Mouse (Mus musculus) lung, embryonic 14.5 days (tissue): ENCODE results near the gene Dlg2. TPM values are rescaled to one million over a fixed set of nuclear protein-coding genes. Genes with fewer than 3 reads are reported as not detected.
A peak's percentile ranks its signal among the peaks of the same experiment; 100 is the strongest.

Source experiments
- ATAC-seq: fragments of 200-750 bp; cut with Nextera tagmentation; 2 replicates; pipeline ENCODE4 v1.8.0; 2017; ENCODE audit warnings: mild to moderate bottlenecking, moderate TSS enrichment, moderate library complexity; ENCODE audit not compliant: insufficient read depth
- DNase-seq: peaks from one replicate; pipeline ENCODE4 v3.0.0-alpha.2; 2015
- H3K27ac ChIP-seq: fragments of 300-500 bp; sonication (generic); 2 replicates; pipeline ENCODE4 v1.5.1; 2014; ENCODE audit warnings: low read depth, mild to moderate bottlenecking, moderate library complexity
- H3K27me3 ChIP-seq: fragments of 300-500 bp; sonication (generic); 2 replicates; pipeline ENCODE4 v1.6.1; 2014; ENCODE audit warnings: low read length, control low read depth; ENCODE audit not compliant: insufficient read depth
- H3K36me3 ChIP-seq: fragments of 300-500 bp; sonication (generic); 2 replicates; pipeline ENCODE4 v1.6.1; 2014; ENCODE audit warnings: control low read depth; ENCODE audit not compliant: insufficient read depth
- H3K4me1 ChIP-seq: fragments of 300-500 bp; sonication (generic); 2 replicates; pipeline ENCODE4 v1.6.1; 2014; ENCODE audit warnings: antibody characterized with exemption, control low read depth; ENCODE audit not compliant: insufficient read depth
- H3K4me2 ChIP-seq: fragments of 300-500 bp; sonication (generic); 2 replicates; pipeline ENCODE4 v1.6.1; 2014; ENCODE audit warnings: mild to moderate bottlenecking
- H3K4me3 ChIP-seq: fragments of 300-500 bp; sonication (generic); 2 replicates; pipeline ENCODE4 v1.5.1; 2014; ENCODE audit warnings: low read depth, low read length
- H3K9ac ChIP-seq: fragments of 300-500 bp; sonication (generic); 2 replicates; pipeline ENCODE4 v1.6.1; 2014
- H3K9me3 ChIP-seq: fragments of 300-500 bp; sonication (generic); 2 replicates; pipeline ENCODE4 v1.6.1; 2016; ENCODE audit warnings: low read depth, low read length, control low read depth
- CTCF ChIP-seq: IDR thresholded peaks from 2 replicates; pipeline ENCODE4 v1.5.1; 2016; ENCODE audit warnings: antibody characterized with exemption, low read depth
- WGBS: fragments of 180-500 bp; shearing (Covaris S2); extraction: QIAGEN DNeasy Blood & Tissue Kit; methylation state at CpG from one replicate; pipeline ENCODE4 v1.1.7; 2014; 5-methylcytosine and 5-hydroxymethylcytosine counted together
- polyA plus RNA-seq: library from polyadenylated mRNA; unstranded; fragments of >200 nt; fragmentation: Nextera tagmentation; extraction: Ambion mirVana; gene quantifications from 2 replicates; pipeline ENCODE4 v1.2.1, GENCODE M21; 2014

Gene Dlg2
- polyA plus RNA-seq, 1 experiment from 2014 or later = 0.25 TPM

GRCm38 (mm10) chr7:92134301-92134700 lies 1657.8 kb downstream of the Dlg2 start:
- 69% methylated on average over 3 of the region's 3 CpGs for WGBS
- Histone ChIP-seq H3K9me3 (no peaks in the 10 kb centered on the region), H3K27ac (no peak overlapping the region), H3K36me3 (no peaks in the 10 kb centered on the region), H3K9ac (no peak overlapping the region), H3K4me2 (no peak overlapping the region), H3K27me3 (no peaks in the 10 kb centered on the region), H3K4me1 (no peaks in the 10 kb centered on the region), H3K4me3 (no peak overlapping the region)
- ATAC-seq (no peak), DNase-seq (no peak)
- TF ChIP-seq CTCF = no peak

GRCm38 (mm10) chr7:92135624-92136023 lies 1659.2 kb downstream of the Dlg2 start:
- no peaks in the 10 kb centered on the region for H3K9me3 ChIP-seq
- no peaks in the 10 kb centered on the region for H3K4me1 ChIP-seq
- no peaks in the 10 kb centered on the region for H3K36me3 ChIP-seq
- WGBS = 30% methylated on average over 2 of the region's 2 CpGs
- no peak for DNase-seq
- H3K27me3 ChIP-seq = no peaks in the 10 kb centered on the region
- no peak overlapping the region for H3K27ac ChIP-seq
- H3K4me3 ChIP-seq = no peak overlapping the region
- H3K4me2 ChIP-seq = no peak overlapping the region
- no peak for TF ChIP-seq CTCF
- no peak overlapping the region for H3K9ac ChIP-seq
- ATAC-seq = no peak

GRCm38 (mm10) chr7:92140051-92140817 lies 1663.8 kb downstream of the Dlg2 start:
- no peak for ATAC-seq
- no peak for TF ChIP-seq CTCF
- DNase-seq = no peak
- no peaks in the 10 kb centered on the region for H3K36me3 ChIP-seq
- 68% methylated on average over 9 of the region's 9 CpGs for WGBS
- H3K4me1 ChIP-seq = no peaks in the 10 kb centered on the region
- H3K4me3 ChIP-seq = no peak overlapping the region
- H3K9me3 ChIP-seq = no peaks in the 10 kb centered on the region
- no peak overlapping the region for H3K4me2 ChIP-seq
- no peaks in the 10 kb centered on the region for H3K27me3 ChIP-seq
- no peak overlapping the region for H3K27ac ChIP-seq
- no peak overlapping the region for H3K9ac ChIP-seq

GRCm38 (mm10) chr7:92147499-92147898 lies 1671.0 kb downstream of the Dlg2 start:
- WGBS = 91% methylated on average over 1 of the region's 1 CpGs
- Histone ChIP-seq H3K27me3 (no peaks in the 10 kb centered on the region), H3K4me2 (no peak overlapping the region), H3K27ac (no peak overlapping the region), H3K4me1 (no peaks in the 10 kb centered on the region), H3K9me3 (no peaks in the 10 kb centered on the region), H3K9ac (no peak overlapping the region), H3K36me3 (no peaks in the 10 kb centered on the region), H3K4me3 (no peak overlapping the region)
- TF ChIP-seq CTCF = no peak
- DNase-seq (no peak), ATAC-seq (no peak)

- Histone ChIP-seq H3K9ac (no peak overlapping the region), H3K27ac (no peak overlapping the region), H3K4me2 (no peak overlapping the region), H3K27me3 (no peaks in the 10 kb centered on the region), H3K4me3 (no peak overlapping the region), H3K9me3 (no peaks in the 10 kb centered on the region), H3K4me1 (no peaks in the 10 kb centered on the region), H3K36me3 (no peaks in the 10 kb centered on the region)
- 60% methylated on average over 3 of the region's 3 CpGs for WGBS
- ATAC-seq (no peak), DNase-seq (no peak)
- no peak for TF ChIP-seq CTCF
Measured at GRCm38 (mm10) chr7:92150768-92151167, 1674.3 kb downstream of the Dlg2 start.

GRCm38 (mm10) chr7:92154603-92155002 lies 1678.1 kb downstream of the Dlg2 start:
- ATAC-seq (no peak), DNase-seq (peak; percentile 14)
- Histone ChIP-seq H3K4me2 (no peak overlapping the region), H3K27me3 (no peaks in the 10 kb centered on the region), H3K27ac (no peak overlapping the region), H3K4me3 (no peak overlapping the region), H3K9me3 (no peaks in the 10 kb centered on the region), H3K4me1 (no peaks in the 10 kb centered on the region), H3K9ac (no peak overlapping the region), H3K36me3 (no peaks in the 10 kb centered on the region)
- TF ChIP-seq CTCF = no peak

- Histone ChIP-seq H3K36me3 (no peaks in the 10 kb centered on the region), H3K9ac (no peak overlapping the region), H3K4me1 (no peaks in the 10 kb centered on the region), H3K9me3 (no peaks in the 10 kb centered on the region), H3K4me2 (no peak overlapping the region), H3K27me3 (no peaks in the 10 kb centered on the region), H3K27ac (no peak overlapping the region), H3K4me3 (no peak overlapping the region)
- ATAC-seq (no peak), DNase-seq (no peak)
- WGBS = 87% methylated on average over 2 of the region's 2 CpGs
- no peak for TF ChIP-seq CTCF
Measured at GRCm38 (mm10) chr7:92163150-92163549, 1686.7 kb downstream of the Dlg2 start.

GRCm38 (mm10) chr7:92164316-92164715 lies 1687.8 kb downstream of the Dlg2 start:
- H3K27me3 ChIP-seq = no peaks in the 10 kb centered on the region
- H3K27ac ChIP-seq = no peak overlapping the region
- no peak overlapping the region for H3K4me2 ChIP-seq
- H3K4me1 ChIP-seq = no peaks in the 10 kb centered on the region
- no peak for TF ChIP-seq CTCF
- H3K9me3 ChIP-seq = no peaks in the 10 kb centered on the region
- no peak for DNase-seq
- no peaks in the 10 kb centered on the region for H3K36me3 ChIP-seq
- 69% methylated on average over 2 of the region's 2 CpGs for WGBS
- H3K4me3 ChIP-seq = no peak overlapping the region
- no peak overlapping the region for H3K9ac ChIP-seq
- no peak for ATAC-seq
